Mouse (Mus musculus): ENCODE data around the gene Lpcat3. TPM values are rescaled to one million over a fixed set of nuclear protein-coding genes. Genes with fewer than 3 reads are reported as not detected.

The Lpcat3 gene
- polyA plus RNA-seq, 1 experiment from 2014 or later: 209 TPM

DNA sequence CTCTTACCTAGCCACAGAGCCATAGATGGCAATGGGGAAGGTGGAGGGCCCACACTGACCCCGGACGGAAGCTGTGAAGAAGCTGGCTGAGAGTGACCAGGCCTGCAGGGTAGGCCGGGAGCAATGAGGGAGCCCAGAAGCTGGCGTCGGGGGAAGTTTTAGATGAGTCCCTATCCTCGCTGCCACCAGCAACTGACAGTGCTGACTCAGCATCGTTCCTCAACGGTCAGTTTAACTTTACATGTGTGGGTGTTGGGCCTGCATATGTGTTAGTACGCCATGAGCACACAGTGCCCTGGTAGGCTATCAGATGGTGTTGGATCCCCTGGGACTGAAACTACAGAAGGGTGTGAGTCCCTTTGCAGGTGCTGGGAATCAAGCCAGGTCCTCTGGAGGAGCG lies 61.6 kb downstream of the Lpcat3 start:
- TF ChIP-seq CTCF (IDR thresholded peaks at IDR 0.05; ENCODE audit: low read depth): no peak
- no peaks in the 10 kb centered on the region for H3K4me1 ChIP-seq (replicated peaks; ENCODE audit: control insufficient read depth, insufficient read depth, low read length)
- WGBS: 85% methylated on average over 10 of the region's 10 CpGs

GRCm38 (mm10) chr6:124728621-124729020 lies 65.8 kb downstream of the Lpcat3 start:
- peaks cover 5% of the 10 kb centered on the region; the same call in 1 of the 2 replicates for H3K36me3 ChIP-seq (ENCODE audit: control insufficient read depth, insufficient read depth)
- H3K4me2 ChIP-seq (replicated peaks; ENCODE audit: low read depth): no peak overlapping the region
- no peak for ATAC-seq
- WGBS: 81% methylated on average over 10 of the region's 10 CpGs
- no peak overlapping the region for H3K9ac ChIP-seq (ENCODE audit: low read depth, low read length)
- H3K27ac ChIP-seq (ENCODE audit: low read depth, low read length): no peak overlapping the region
- H3K27me3 ChIP-seq (replicated peaks; ENCODE audit: control insufficient read depth, insufficient read depth, low read length): no peaks in the 10 kb centered on the region
- no peak overlapping the region for H3K4me3 ChIP-seq (ENCODE audit: low read depth, low read length)
- H3K9me3 ChIP-seq (ENCODE audit: control insufficient read depth): no peaks in the 10 kb centered on the region
- H3K4me1 ChIP-seq (replicated peaks; ENCODE audit: control insufficient read depth, insufficient read depth, low read length): no peaks in the 10 kb centered on the region
- TF ChIP-seq CTCF (IDR thresholded peaks at IDR 0.05; ENCODE audit: low read depth): no peak

More for the DNA sequence above, 61.6 kb downstream of the Lpcat3 start:
- Histone ChIP-seq H3K4me2 (replicated peaks; ENCODE audit: low read depth) (no peak overlapping the region), H3K9me3 (ENCODE audit: control insufficient read depth) (no peaks in the 10 kb centered on the region), H3K27me3 (replicated peaks; ENCODE audit: control insufficient read depth, insufficient read depth, low read length) (no peaks in the 10 kb centered on the region), H3K9ac (ENCODE audit: low read depth, low read length) (no peak overlapping the region), H3K36me3 (ENCODE audit: control insufficient read depth, insufficient read depth) (peaks cover 5% of the 10 kb centered on the region; the same call in 1 of the 2 replicates), H3K27ac (ENCODE audit: low read depth, low read length) (no peak overlapping the region), H3K4me3 (ENCODE audit: low read depth, low read length) (no peak overlapping the region)
- no peak for ATAC-seq

GRCm38 (mm10) chr6:124729850-124730705 lies 67.3 kb downstream of the Lpcat3 start:
- H3K4me2 ChIP-seq (replicated peaks; ENCODE audit: low read depth): no peak overlapping the region
- 0 out of 2 replicates have a peak, but pooled peaks cover 5% of the 10 kb centered on the region for H3K36me3 ChIP-seq (ENCODE audit: control insufficient read depth, insufficient read depth)
- no peak overlapping the region for H3K4me3 ChIP-seq (ENCODE audit: low read depth, low read length)
- no peak overlapping the region for H3K9ac ChIP-seq (ENCODE audit: low read depth, low read length)
- ATAC-seq: no peak
- H3K4me1 ChIP-seq (replicated peaks; ENCODE audit: control insufficient read depth, insufficient read depth, low read length): no peaks in the 10 kb centered on the region
- no peak for TF ChIP-seq CTCF (IDR thresholded peaks at IDR 0.05; ENCODE audit: low read depth)
- WGBS: 85% methylated on average over 8 of the region's 8 CpGs
- H3K9me3 ChIP-seq (ENCODE audit: control insufficient read depth): no peaks in the 10 kb centered on the region
- H3K27me3 ChIP-seq (replicated peaks; ENCODE audit: control insufficient read depth, insufficient read depth, low read length): no peaks in the 10 kb centered on the region
- H3K27ac ChIP-seq (ENCODE audit: low read depth, low read length): no peak overlapping the region

GRCm38 (mm10) chr6:124731038-124731437 lies 68.2 kb downstream of the Lpcat3 start:
- no peaks in the 10 kb centered on the region for H3K4me1 ChIP-seq (replicated peaks; ENCODE audit: control insufficient read depth, insufficient read depth, low read length)
- no peaks in the 10 kb centered on the region for H3K27me3 ChIP-seq (replicated peaks; ENCODE audit: control insufficient read depth, insufficient read depth, low read length)
- 87% methylated on average over 7 of the region's 7 CpGs for WGBS
- 0 out of 2 replicates have a peak, but pooled peaks cover 3% of the 10 kb centered on the region for H3K36me3 ChIP-seq (ENCODE audit: control insufficient read depth, insufficient read depth)
- no peak for TF ChIP-seq CTCF (IDR thresholded peaks at IDR 0.05; ENCODE audit: low read depth)
- ATAC-seq: no peak
- H3K4me2 ChIP-seq (replicated peaks; ENCODE audit: low read depth): no peak overlapping the region
- no peak overlapping the region for H3K9ac ChIP-seq (ENCODE audit: low read depth, low read length)
- no peaks in the 10 kb centered on the region for H3K9me3 ChIP-seq (ENCODE audit: control insufficient read depth)
- H3K27ac ChIP-seq (ENCODE audit: low read depth, low read length): no peak overlapping the region
- no peak overlapping the region for H3K4me3 ChIP-seq (ENCODE audit: low read depth, low read length)

- Histone ChIP-seq H3K4me2 (replicated peaks; ENCODE audit: low read depth) (no peak overlapping the region), H3K27me3 (replicated peaks; ENCODE audit: control insufficient read depth, insufficient read depth, low read length) (no peaks in the 10 kb centered on the region), H3K9ac (ENCODE audit: low read depth, low read length) (no peak overlapping the region), H3K27ac (ENCODE audit: low read depth, low read length) (no peak overlapping the region), H3K9me3 (ENCODE audit: control insufficient read depth) (no peaks in the 10 kb centered on the region), H3K4me3 (ENCODE audit: low read depth, low read length) (no peak overlapping the region), H3K36me3 (ENCODE audit: control insufficient read depth, insufficient read depth) (no peaks in the 10 kb centered on the region), H3K4me1 (replicated peaks; ENCODE audit: control insufficient read depth, insufficient read depth, low read length) (no peaks in the 10 kb centered on the region)
- 53% methylated on average over 19 of the region's 19 CpGs for WGBS
- no peak for TF ChIP-seq CTCF (IDR thresholded peaks at IDR 0.05; ENCODE audit: low read depth)
- ATAC-seq: no peak
Observed at GRCm38 (mm10) chr6:124732476-124733370, 69.9 kb downstream of the Lpcat3 start.

DNA sequence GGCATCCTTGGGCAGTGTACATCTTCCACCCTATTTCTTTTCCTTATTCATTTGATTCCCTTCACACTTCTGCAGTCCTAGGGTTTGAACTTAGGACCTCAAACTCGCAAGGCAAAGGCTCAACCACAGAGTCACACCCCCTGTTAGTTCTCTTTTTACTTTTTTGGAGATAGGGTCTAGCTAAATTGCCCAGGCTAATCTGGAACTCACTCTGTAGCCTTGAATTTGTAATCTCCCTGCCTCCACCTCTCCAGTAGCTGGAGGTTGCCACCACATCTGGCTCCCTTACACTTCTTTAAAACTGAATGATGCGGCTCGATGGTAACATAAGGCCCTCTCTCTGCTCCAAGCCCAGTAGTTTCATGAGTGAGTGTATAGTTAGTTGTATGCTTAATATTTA lies 71.6 kb downstream of the Lpcat3 start:
- H3K4me1 ChIP-seq (replicated peaks; ENCODE audit: control insufficient read depth, insufficient read depth, low read length): 0 out of 2 replicates have a peak, but pooled peaks cover under 1% of the 10 kb centered on the region
- no peak overlapping the region for H3K27ac ChIP-seq (ENCODE audit: low read depth, low read length)
- H3K4me3 ChIP-seq (ENCODE audit: low read depth, low read length): no peak overlapping the region
- no peak overlapping the region for H3K4me2 ChIP-seq (replicated peaks; ENCODE audit: low read depth)
- TF ChIP-seq CTCF (IDR thresholded peaks at IDR 0.05; ENCODE audit: low read depth): no peak
- no peak overlapping the region for H3K9ac ChIP-seq (ENCODE audit: low read depth, low read length)
- no peaks in the 10 kb centered on the region for H3K27me3 ChIP-seq (replicated peaks; ENCODE audit: control insufficient read depth, insufficient read depth, low read length)
- WGBS: 86% methylated on average over 3 of the region's 3 CpGs
- no peaks in the 10 kb centered on the region for H3K9me3 ChIP-seq (ENCODE audit: control insufficient read depth)
- H3K36me3 ChIP-seq (ENCODE audit: control insufficient read depth, insufficient read depth): no peaks in the 10 kb centered on the region
- no peak for ATAC-seq
